Mouse (Mus musculus) lung, adult 2 months (tissue): ENCODE data around the gene Dnaja3. TPM values are rescaled to one million over a fixed set of nuclear protein-coding genes. Genes with fewer than 3 reads are reported as not detected.

ENCODE experiments used
- DNase-seq: peaks from one replicate; pipeline ENCODE4 v3.0.0; 2022
- H3K4me1 ChIP-seq: fragments of 200-500 bp; 2 replicates; pipeline ENCODE4 v1.6.1; 2011; ENCODE audit warnings: low read length; ENCODE audit not compliant: control insufficient read depth, insufficient read depth
- H3K4me3 ChIP-seq: fragments of 200-500 bp; replicated peaks from 2 replicates; pipeline ENCODE3; 2011; ENCODE audit warnings: low read depth, mild to moderate bottlenecking, control low read depth, low read length; ENCODE audit errors: extremely low read depth
- CTCF ChIP-seq: fragments of 200-500 bp; IDR thresholded peaks from 2 replicates; pipeline ENCODE4 v1.5.1; 2011; ENCODE audit warnings: mild to moderate bottlenecking, low read length, control low read depth; ENCODE audit not compliant: insufficient read depth
- POLR2A ChIP-seq: fragments of 200-500 bp; IDR thresholded peaks from 2 replicates; pipeline ENCODE4 v1.6.1; 2011; ENCODE audit warnings: low read depth, mild to moderate bottlenecking, control low read depth, low read length, borderline replicate concordance; ENCODE audit errors: extremely low read depth
- WGBS: fragments of 180-500 bp; shearing (Covaris S2); methylation state at CpG from one replicate; pipeline ENCODE4 v1.1.7; 2018; 5-methylcytosine and 5-hydroxymethylcytosine counted together
- polyA plus RNA-seq: library from polyadenylated mRNA; depleted of rRNA; stranded (reverse); fragments of >200 nt; gene quantifications from 2 replicates; pipeline ENCODE4 v1.2.3, GENCODE M21; 2012

The Dnaja3 gene
- polyA plus RNA-seq, 1 experiment = 21.2 TPM

- DNase-seq = no peak
- peak overlapping the region; percentile 87 for H3K4me3 ChIP-seq
- 20% methylated on average over 9 of the region's 9 CpGs for WGBS
- TF ChIP-seq CTCF (no peak), POLR2A (no peak)
- peaks cover 11% of the 10 kb centered on the region for H3K4me1 ChIP-seq
Observed at GRCm38 (mm10) chr16:4624074-4624473, 15.7 kb upstream of the Dnaja3 start.

- H3K4me3 ChIP-seq = peak within 1 kb of the TSS; percentile 87
- WGBS = under 1% methylated on average over 56 of the region's 56 CpGs
- peak; percentile 93 for DNase-seq
- peaks cover 11% of the 10 kb centered on the region for H3K4me1 ChIP-seq
- TF ChIP-seq CTCF (no peak), POLR2A (peak; percentile 33; the same call in 1 of the 2 replicates)
Observed at GRCm38 (mm10) chr16:4624481-4625110, 15.2 kb upstream of the Dnaja3 start, which contains the start of gene Pam16. Gene Pam16 (minus strand): TSS chr16:4624988.

GRCm38 (mm10) chr16:4627105-4627504 lies 12.7 kb upstream of the Dnaja3 start:
- DNase-seq = no peak
- TF ChIP-seq POLR2A = no peak
- TF ChIP-seq CTCF = no peak
- no peak overlapping the region for H3K4me3 ChIP-seq
- peaks cover 8% of the 10 kb centered on the region for H3K4me1 ChIP-seq
- 79% methylated on average over 6 of the region's 6 CpGs for WGBS

DNA sequence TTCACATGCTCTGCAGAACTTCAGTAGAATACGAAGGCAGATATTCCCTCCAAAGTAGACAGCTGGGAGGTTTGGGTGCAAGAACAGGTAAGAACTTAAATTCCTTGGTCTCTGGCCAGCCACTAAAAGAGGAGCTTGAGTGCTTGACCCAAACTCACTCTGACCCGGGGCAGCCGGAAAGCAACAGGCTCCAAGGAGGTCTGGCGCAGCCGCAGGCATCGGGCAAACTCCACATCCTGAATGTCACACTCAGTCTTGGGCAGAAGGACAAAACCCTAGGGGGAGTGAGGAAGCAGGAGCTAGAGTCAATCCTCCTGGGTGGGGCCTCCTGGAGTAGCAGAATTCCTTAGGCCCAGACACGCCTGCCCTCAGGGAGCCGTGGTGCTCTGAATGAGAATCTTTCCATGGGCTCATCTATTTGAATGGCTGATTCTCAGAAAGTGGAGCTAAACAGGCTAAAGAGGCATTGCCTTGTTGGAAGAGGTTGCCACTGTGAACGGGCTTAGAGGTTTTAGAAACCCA lies 10.8 kb upstream of the Dnaja3 start:
- TF ChIP-seq POLR2A = no peak
- no peak for TF ChIP-seq CTCF
- Histone ChIP-seq H3K4me1 (peaks cover 2% of the 10 kb centered on the region; the same call in 1 of the 2 replicates), H3K4me3 (no peak overlapping the region)
- no peak for DNase-seq
- WGBS = 85% methylated on average over 9 of the region's 9 CpGs

DNA sequence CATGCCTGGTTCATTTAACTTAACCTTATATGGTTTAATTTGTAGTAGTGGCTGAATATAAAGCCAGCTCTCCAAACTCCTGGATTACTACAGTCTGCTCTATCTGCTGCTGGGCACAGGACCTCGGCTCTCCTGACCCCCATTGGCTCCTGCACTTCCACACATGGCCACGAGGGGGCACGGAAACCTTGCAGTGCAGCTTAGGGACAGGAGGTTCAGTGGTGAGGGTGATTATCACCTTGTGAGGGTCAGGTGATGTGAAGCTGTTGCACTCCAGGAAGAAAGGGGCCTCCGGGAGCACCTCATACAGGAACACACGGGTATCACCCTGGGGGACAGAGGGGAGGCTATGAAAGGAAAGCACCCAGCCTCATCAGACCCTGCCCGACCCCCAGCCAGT lies 9.8 kb upstream of the Dnaja3 start:
- 22% methylated on average over 6 of the region's 6 CpGs for WGBS
- TF ChIP-seq POLR2A (no peak), CTCF (peak; percentile 98)
- peak; percentile 84 for DNase-seq
- Histone ChIP-seq H3K4me3 (no peak overlapping the region), H3K4me1 (no peaks in the 10 kb centered on the region)

GRCm38 (mm10) chr16:4632050-4632449 lies 7.7 kb upstream of the Dnaja3 start:
- TF ChIP-seq POLR2A (no peak), CTCF (0 out of 2 replicates have a peak, but pooled peaks have one; percentile 25)
- WGBS = 49% methylated on average over 7 of the region's 7 CpGs
- peak; percentile 65 for DNase-seq

GRCm38 (mm10) chr16:4633661-4634060 lies 6.1 kb upstream of the Dnaja3 start:
- no peak overlapping the region for H3K4me3 ChIP-seq
- TF ChIP-seq POLR2A = no peak
- no peak for TF ChIP-seq CTCF
- no peak for DNase-seq
- WGBS = 90% methylated on average over 3 of the region's 3 CpGs
- H3K4me1 ChIP-seq = no peaks in the 10 kb centered on the region

More at GRCm38 (mm10) chr16:4632050-4632449, 7.7 kb upstream of the Dnaja3 start:
- no peaks in the 10 kb centered on the region for H3K4me1 ChIP-seq
- no peak overlapping the region for H3K4me3 ChIP-seq

DNA sequence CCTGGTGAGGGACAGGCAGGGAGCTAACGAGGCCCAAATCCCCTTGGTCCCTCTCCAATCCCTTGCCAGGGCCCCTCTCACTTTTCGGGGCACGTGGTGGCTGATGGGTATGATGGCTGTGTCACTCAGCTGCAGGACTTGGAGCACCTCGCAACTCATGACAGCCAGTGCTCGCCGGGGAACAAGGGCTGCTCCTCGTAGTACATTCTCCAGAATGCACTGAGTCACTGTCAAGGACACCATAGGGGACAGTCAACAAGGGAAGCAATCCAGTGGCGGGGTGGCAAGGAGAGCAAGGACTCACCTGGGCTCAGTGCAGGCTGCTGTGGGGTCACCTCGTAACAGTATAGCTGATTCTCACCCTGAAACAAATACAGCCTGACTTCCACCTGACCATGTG lies 5.1 kb upstream of the Dnaja3 start:
- WGBS = 87% methylated on average over 9 of the region's 9 CpGs
- no peak overlapping the region for H3K4me3 ChIP-seq
- no peaks in the 10 kb centered on the region for H3K4me1 ChIP-seq
- TF ChIP-seq POLR2A (no peak), CTCF (no peak)
- DNase-seq = no peak

DNA sequence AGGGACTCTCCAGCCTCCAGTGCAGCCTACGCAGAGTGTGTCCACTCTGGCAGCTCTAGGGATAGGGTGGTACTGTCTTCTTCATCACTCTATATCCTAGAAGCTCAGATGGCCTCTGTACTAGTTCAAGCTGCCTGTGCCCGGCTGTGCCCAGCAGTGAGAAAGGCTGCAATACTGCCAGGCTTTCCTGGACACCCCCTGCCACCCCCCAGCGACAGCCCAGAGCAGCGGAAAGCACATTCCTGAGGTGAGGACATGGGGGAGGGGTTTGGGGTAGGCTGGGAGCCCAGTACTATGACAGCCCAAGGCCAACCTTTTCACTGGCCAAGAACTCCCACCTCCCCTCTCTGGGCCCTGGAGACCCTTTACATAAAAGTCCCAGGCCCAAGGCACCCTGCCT lies 4.0 kb upstream of the Dnaja3 start:
- WGBS = 66% methylated on average over 4 of the region's 4 CpGs
- DNase-seq = no peak
- no peak for TF ChIP-seq CTCF
- TF ChIP-seq POLR2A = no peak
- peaks cover 3% of the 10 kb centered on the region; the same call in 1 of the 2 replicates for H3K4me1 ChIP-seq
- H3K4me3 ChIP-seq = no peak overlapping the region

- WGBS = 83% methylated on average over 3 of the region's 3 CpGs
- no peak for DNase-seq
- TF ChIP-seq CTCF = no peak
- no peak for TF ChIP-seq POLR2A
- Histone ChIP-seq H3K4me3 (no peak overlapping the region), H3K4me1 (peaks cover 31% of the 10 kb centered on the region)
Observed at GRCm38 (mm10) chr16:4638891-4639390, 848 bp upstream of the Dnaja3 start.
